Mouse (Mus musculus) c-Kit-positive CD71-positive TER-119-negative erythroid progenitor cells, embryonic 14.5 days (primary cell): ENCODE data around the gene Podnl1.
A peak's percentile ranks its signal among the peaks of the same experiment; 100 is the strongest.

Experiments
- DNase-seq: peaks from one replicate; pipeline ENCODE4 v3.0.0-alpha.2; 2013; ENCODE audit warnings: low read depth

Podnl1 gene

DNA sequence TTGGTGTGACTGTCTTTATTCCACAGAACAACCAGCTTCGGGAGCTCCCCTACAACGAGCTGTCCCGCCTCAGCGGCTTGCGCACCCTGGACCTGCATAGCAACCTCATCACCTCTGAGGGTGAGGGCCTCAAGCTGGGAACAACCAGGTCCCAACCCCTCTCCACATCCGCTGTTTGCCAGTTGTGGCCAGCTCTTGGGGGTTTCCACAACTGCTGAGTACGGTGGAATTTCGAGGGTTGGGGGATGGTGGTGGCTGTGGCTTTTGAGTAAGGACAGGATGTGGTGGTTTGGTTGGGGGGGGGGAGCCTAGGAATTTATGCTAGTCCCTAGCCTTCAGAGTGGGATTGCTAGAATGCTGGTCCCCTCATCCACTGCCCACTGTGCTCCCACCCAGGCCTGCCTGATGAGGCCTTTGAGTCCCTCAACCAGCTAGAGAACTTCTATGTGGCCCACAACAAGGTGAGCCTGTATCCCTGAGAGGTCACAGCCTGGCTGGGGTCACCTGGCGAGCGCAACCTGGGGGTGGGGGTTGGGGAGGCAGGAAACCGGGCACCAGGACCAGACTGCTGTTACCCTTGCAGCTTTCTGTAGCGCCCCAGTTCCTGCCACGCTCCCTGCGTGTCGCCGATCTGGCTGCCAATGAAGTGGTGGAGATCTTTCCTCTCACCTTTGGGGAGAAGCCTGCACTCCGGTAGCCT is 1.6 kb downstream of the Podnl1 start:
- DNase-seq = no peak

GRCm38 (mm10) chr8:84128277-84128676 is 2.5 kb downstream of the Podnl1 start:
- no peak for DNase-seq

DNA sequence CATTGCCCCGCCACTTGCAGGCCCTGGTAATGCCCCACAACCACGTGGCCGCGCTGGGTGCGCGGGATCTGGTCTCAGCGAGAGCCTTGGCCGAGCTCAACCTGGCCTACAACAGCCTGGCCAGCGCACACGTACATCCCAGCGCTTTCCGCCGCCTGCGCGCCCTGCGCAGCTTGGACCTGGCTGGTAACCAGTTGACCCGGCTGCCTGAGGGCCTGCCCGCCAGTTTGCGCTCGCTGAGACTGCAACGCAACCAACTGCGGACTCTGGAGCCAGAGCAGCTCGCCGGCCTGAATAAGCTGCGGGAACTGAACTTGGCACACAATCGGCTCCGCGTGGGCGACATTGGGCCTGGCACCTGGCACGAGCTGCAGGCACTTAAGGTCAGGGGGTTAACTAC is 5.0 kb downstream of the Podnl1 start:
- DNase-seq = no peak

- DNase-seq = no peak
These were observed 6.4 kb downstream of the Podnl1 start for GRCm38 (mm10) chr8:84132225-84132624.

DNA sequence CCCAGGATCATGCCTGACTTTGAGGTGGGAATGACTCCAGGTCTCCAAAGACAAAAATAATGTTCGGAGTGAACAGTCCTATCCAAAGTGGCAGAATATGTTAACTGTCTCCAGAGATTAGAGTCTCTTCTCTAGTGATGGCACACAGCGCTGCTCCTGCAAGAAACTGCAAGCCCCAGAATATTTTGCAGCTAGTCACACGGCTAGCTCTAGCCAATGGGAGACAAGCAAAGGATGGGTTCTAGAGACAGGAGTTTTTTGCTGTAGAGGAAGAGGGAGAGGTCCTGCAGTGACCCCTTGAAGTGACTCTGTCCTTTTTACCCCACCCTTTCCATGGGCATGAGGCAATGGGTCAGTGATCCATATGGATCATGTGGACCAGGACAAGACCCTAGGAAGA is 12.1 kb downstream of the Podnl1 start:
- DNase-seq = peak; percentile 29

DNA sequence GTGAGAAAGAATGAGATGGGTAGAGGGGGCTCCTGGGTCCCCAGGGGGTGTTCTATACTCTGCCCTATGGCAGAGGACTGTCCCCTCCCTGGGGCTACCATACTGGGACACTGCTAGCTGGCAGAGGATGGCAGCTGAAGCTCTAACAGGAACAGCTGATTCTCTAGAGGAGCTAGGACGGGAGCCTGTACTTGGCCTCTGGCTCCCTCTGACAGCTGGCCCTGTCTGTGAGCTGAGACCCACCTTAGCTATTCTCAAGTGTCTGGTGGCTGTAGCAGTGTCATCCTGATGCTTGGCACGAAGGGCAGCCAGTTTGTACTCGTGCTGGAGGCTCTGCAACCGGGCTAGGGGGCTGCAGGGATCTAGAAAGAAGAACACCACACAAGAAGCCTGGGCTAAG is 15.0 kb downstream of the Podnl1 start:
- DNase-seq = no peak

DNA sequence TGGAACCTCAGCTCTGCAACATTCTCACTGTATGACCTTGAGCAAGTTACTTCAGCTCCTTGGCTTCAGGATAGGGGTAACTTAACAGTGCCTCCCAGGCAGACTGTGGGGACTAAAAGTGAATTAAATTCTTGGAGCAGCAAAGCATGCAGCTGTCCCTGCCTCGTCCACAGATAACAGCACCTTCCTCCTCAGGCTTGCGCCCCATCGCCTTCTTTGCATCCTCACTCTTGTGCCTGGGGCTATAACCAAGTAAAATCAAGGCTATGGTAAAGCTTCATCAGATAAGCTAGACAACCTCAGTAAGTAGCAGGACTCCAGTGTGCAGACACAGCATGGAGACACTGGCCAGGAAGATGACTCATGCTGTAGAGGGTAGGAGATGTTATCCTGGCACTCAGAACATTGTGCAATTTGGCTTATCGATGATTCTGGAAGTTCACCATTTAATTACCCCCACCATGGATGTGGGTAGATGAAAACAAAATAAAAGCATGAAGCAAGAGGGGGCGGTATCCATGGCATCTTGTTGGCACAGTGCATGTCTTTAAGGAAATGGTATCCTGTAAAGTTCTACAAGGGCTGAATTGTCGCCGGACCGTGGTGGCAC is 19.0 kb downstream of the Podnl1 start:
- no peak for DNase-seq

GRCm38 (mm10) chr8:84147324-84147766 is 21.6 kb downstream of the Podnl1 start:
- DNase-seq = peak; percentile 9

DNA sequence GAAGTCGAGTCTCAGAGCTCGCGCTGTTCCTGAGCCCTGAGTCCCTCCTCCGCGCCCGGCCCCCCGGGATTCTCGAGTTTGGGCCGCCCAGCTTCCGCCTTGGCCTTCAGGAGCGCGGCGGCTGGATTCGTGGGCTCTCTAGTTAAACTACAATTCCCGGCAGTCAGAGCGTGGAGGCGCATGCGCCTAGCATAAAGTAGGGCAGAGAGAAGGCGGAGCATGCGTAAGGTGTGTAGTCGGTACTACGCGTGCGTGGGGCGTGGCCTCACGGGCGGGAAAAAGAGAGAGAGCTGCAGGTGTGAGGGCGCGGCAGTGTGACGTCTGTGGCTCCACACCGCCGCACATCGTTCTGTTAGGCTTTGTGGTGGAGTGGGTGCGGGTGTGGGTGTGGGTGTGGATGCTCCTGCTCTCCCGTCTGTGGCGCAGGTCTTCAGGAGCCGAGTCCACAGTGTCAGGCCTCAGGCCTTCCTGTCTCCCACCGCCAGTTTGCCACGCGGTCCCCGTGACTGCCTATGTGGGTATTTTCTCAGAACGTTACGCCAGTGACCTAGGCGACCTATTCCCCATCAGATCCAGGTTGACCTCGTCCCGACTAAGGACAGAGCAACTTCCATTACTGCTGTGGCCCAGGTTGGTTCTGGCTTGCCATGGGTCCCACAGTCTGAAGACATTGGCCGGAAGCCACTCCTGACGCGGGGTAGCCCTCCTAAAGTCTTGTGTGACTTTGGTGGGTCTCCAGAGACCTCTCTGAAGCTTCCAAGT is 22.2 kb downstream of the Podnl1 start, which contains the start of the genes Cc2d1a and 4930432K21Rik:
TSS of gene Cc2d1a (minus strand) at position 168 of the 762 bp plus-strand sequence.
TSS of gene 4930432K21Rik (plus strand) at position 257 of the 762 bp plus-strand sequence.
- peak; percentile 92 for DNase-seq

- no peak for DNase-seq
These were observed 22.7 kb downstream of the Podnl1 start for GRCm38 (mm10) chr8:84148531-84148850.

DNA sequence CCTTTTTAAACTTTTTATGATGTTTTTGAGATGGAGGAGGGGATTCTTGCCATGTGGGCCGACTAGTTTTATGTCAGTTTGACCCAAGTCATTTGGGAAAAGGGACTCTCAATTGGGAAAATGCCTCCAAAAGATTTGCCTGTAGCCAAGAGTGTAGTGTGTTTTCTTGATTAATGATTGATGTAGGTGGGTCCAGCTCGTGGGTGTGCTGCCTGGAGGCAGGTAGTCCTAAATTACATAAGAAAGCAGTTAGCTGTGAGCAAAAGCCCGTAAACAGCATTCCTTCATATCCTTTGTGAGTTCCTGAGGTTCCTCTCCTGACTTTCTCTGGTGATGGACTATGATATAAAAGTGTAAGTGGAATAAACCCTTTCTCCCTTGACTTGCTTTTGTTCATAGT is 23.4 kb downstream of the Podnl1 start:
- DNase-seq = no peak

- DNase-seq = no peak
These were observed 31.8 kb downstream of the Podnl1 start for GRCm38 (mm10) chr8:84157620-84158019.

GRCm38 (mm10) chr8:84167696-84168095 is 41.9 kb downstream of the Podnl1 start:
- DNase-seq = no peak

DNA sequence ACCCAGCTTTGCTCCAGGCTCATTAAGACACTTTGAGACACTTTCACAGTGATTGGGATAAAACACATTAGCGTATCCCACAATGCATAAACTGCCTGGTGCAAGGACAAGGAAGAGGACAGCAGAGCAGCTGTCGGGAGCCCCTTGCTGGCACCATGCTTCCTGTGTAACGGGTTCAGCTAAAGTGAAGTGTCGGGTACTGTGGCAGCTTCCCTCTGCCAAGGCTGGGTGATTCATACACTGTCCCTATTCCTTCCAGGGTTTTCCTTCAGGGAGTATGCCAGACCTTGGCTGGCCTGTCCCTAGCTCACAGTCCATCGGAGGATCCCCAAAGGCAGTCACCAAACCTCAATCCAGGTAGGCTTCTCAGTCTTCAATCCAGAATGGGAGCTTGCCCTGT is 44.3 kb downstream of the Podnl1 start:
- no peak for DNase-seq

- DNase-seq = no peak
These were observed 48.1 kb downstream of the Podnl1 start for GRCm38 (mm10) chr8:84173861-84174260.

DNA sequence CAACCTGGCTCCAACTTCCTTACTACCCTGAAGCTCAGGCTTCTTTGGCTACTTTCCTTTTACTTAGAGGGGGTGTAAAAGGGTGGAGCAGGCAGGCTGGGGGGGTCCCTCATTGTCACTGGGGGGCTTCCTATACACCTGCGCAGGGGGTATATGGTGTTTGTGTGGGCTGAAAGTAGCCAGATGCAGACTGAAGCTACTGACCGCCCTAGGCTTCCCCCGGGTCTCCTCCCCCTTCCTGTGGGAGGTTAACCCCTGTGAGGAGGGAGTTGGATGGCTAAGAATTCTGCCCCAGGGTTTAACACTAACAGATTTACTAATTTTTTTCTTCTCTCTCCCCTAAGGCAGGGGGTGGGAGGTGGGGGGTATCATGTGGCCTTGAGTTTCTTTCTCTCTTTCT is 50.8 kb downstream of the Podnl1 start:
- DNase-seq = no peak

- DNase-seq = no peak
These were observed 51.6 kb downstream of the Podnl1 start for GRCm38 (mm10) chr8:84177405-84177804.

GRCm38 (mm10) chr8:84178592-84178991 is 52.8 kb downstream of the Podnl1 start:
- no peak for DNase-seq

GRCm38 (mm10) chr8:84179946-84180345 is 54.2 kb downstream of the Podnl1 start:
- no peak for DNase-seq

- no peak for DNase-seq
These were observed 54.9 kb downstream of the Podnl1 start for GRCm38 (mm10) chr8:84180530-84181190.
